Mouse (Mus musculus) neural tube, embryonic 14.5 days (tissue): ENCODE measurements at regions not wholly inside any gene's neighbourhood (a gene's known extent, or its start where the extent isn't known, plus 50 kb on each side); places are given as distances from the start of the nearest gene placed in this dataset.

ENCODE experiments used
- ATAC-seq: fragments of 200-750 bp; cut with Nextera tagmentation; 2 replicates; pipeline ENCODE4 v1.8.0; 2017; ENCODE audit warnings: low read depth, mild to moderate bottlenecking, moderate TSS enrichment, moderate library complexity
- H3K27ac ChIP-seq: fragments of 300-500 bp; sonication (generic); 2 replicates; pipeline ENCODE4 v1.5.1; 2014; ENCODE audit warnings: low read depth, mild to moderate bottlenecking, control low read depth, low read length, moderate library complexity, mixed read lengths
- H3K27me3 ChIP-seq: fragments of 300-500 bp; sonication (generic); 2 replicates; pipeline ENCODE4 v1.6.1; 2014; ENCODE audit warnings: low read length; ENCODE audit not compliant: control insufficient read depth, insufficient read depth
- H3K36me3 ChIP-seq: fragments of 300-500 bp; sonication (generic); 2 replicates; pipeline ENCODE4 v1.6.1; 2014; ENCODE audit warnings: low read length, mixed read lengths; ENCODE audit not compliant: control insufficient read depth, insufficient read depth
- H3K4me1 ChIP-seq: fragments of 300-500 bp; sonication (generic); 2 replicates; pipeline ENCODE4 v1.6.1; 2014; ENCODE audit warnings: low read length; ENCODE audit not compliant: control insufficient read depth, insufficient read depth
- H3K4me2 ChIP-seq: fragments of 300-500 bp; sonication (generic); 2 replicates; pipeline ENCODE4 v1.6.1; 2014; ENCODE audit warnings: mild to moderate bottlenecking, low read depth, low read length, control low read depth
- H3K4me3 ChIP-seq: fragments of 300-500 bp; sonication (generic); 2 replicates; pipeline ENCODE4 v1.5.1; 2014; ENCODE audit warnings: low read depth, low read length, control low read depth, mixed read lengths
- H3K9ac ChIP-seq: fragments of 300-500 bp; sonication (generic); replicated peaks from 2 replicates; pipeline ENCODE4 v1.6.1; 2014; ENCODE audit warnings: low read depth, mild to moderate bottlenecking, control low read depth, low read length, mixed read lengths
- H3K9me3 ChIP-seq: fragments of 300-500 bp; sonication (generic); 2 replicates; pipeline ENCODE4 v1.6.1; 2016; ENCODE audit warnings: low read length; ENCODE audit not compliant: control insufficient read depth
- WGBS: fragments of 180-500 bp; shearing (Covaris S2); extraction: QIAGEN DNeasy Blood & Tissue Kit; methylation state at CpG from one replicate; pipeline ENCODE4 v1.1.7; 2014; 5-methylcytosine and 5-hydroxymethylcytosine counted together

DNA sequence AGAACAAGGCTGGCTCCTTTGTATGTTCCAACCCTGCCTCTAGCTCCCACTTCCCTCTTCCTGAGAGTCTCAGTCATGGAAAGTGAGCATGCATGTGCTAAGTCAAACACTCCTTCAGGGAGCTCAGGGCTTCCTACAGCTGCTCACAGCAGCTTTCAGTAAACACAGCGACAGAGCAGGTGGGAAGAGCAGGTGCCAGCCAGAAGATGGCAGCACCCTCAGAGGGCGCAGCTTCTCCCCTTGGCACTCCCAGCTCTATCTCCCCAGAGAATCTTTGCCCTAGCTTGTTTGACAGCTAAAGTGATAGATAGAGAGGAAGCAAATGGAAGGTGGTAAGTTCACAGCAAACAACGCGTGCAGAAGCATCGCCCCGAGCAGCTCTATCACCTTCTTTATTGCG is 82.8 kb downstream of the Tex29 start:
- Histone ChIP-seq H3K9me3 (no peaks in the 10 kb centered on the region), H3K4me3 (no peak overlapping the region), H3K9ac (no peak overlapping the region), H3K4me2 (no peak overlapping the region), H3K27me3 (no peaks in the 10 kb centered on the region), H3K27ac (no peak overlapping the region), H3K4me1 (no peaks in the 10 kb centered on the region), H3K36me3 (no peaks in the 10 kb centered on the region)
- no peak for ATAC-seq
- WGBS, result 60% methylated on average over 7 of the region's 7 CpGs

DNA sequence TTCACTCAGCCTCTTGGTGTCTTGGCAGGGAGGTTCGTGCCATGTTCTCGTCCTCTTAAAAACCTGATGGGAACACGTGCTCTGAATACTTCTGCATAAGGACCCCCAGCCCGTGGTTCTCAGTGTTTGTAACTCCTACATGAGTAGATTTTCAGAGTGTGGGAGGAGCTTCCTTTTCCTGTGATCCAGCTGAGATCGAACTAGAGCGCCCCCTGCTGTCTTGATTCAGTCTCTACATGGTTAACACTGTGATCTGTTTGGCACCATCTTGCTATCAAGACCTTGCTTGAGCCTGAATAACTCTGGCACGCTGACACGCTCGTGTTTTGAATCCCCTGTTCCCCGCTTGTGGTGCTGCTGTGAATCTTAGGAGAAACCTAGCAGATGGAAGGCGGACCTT is 83.9 kb downstream of the Tex29 start:
- no peak overlapping the region for H3K4me2 ChIP-seq
- no peaks in the 10 kb centered on the region for H3K36me3 ChIP-seq
- H3K27ac ChIP-seq, result no peak overlapping the region
- WGBS, result 62% methylated on average over 11 of the region's 11 CpGs
- H3K27me3 ChIP-seq, result no peaks in the 10 kb centered on the region
- no peaks in the 10 kb centered on the region for H3K9me3 ChIP-seq
- ATAC-seq, result no peak
- no peak overlapping the region for H3K9ac ChIP-seq
- no peaks in the 10 kb centered on the region for H3K4me1 ChIP-seq
- no peak overlapping the region for H3K4me3 ChIP-seq

DNA sequence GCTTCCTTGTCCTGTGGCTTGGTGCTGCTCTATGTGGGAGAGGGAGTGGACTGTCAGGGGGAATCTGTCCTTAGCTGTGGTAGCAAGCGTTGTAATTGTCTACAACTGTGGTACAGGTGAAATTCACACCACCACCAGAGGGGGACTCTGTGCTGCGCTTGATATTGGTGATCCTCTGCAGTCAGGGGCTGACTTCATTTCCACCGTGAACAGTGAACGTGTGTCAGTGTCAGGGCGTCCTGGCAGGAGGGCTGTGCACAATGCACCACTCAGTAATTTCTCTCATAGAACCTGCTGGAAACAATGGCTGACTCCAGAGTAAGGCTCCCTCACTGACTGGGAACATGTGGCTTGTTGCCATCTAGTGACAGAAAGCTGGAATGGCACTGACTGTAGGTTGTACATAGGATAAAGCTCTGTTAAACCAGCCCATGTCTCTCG is 102.6 kb downstream of the Tex29 start:
- Histone ChIP-seq H3K9me3 (no peaks in the 10 kb centered on the region), H3K4me1 (no peaks in the 10 kb centered on the region), H3K27me3 (no peaks in the 10 kb centered on the region), H3K27ac (no peak overlapping the region), H3K36me3 (no peaks in the 10 kb centered on the region), H3K4me3 (no peak overlapping the region), H3K9ac (no peak overlapping the region), H3K4me2 (no peak overlapping the region)
- 16% methylated on average over 6 of the region's 6 CpGs for WGBS
- ATAC-seq, result peak; percentile 95

DNA sequence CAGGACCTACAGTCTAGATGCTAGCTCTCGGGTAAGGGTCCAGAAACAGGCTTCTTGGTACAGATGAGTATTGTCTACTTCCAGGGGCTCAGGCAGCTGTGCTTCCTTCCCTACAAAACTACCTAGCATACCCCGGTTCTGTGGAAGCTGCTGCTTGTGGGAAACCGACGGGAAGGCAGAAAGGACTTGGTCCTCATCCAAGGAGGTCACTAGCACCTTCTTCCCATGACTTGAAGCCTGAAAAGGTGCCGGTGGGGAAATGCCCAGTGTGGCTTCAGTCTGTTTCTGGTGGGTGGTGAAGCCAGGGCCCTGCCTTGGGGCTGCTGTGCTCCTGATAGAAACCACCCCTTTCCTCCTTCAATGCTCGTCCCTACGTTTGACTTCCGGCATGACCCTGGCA is 107.5 kb downstream of the Tex29 start:
- Histone ChIP-seq H3K36me3 (no peaks in the 10 kb centered on the region), H3K9ac (no peak overlapping the region), H3K4me3 (no peak overlapping the region), H3K27me3 (no peaks in the 10 kb centered on the region), H3K27ac (no peak overlapping the region), H3K4me1 (no peaks in the 10 kb centered on the region), H3K4me2 (no peak overlapping the region), H3K9me3 (no peaks in the 10 kb centered on the region)
- ATAC-seq, result no peak
- 90% methylated on average over 8 of the region's 8 CpGs for WGBS

DNA sequence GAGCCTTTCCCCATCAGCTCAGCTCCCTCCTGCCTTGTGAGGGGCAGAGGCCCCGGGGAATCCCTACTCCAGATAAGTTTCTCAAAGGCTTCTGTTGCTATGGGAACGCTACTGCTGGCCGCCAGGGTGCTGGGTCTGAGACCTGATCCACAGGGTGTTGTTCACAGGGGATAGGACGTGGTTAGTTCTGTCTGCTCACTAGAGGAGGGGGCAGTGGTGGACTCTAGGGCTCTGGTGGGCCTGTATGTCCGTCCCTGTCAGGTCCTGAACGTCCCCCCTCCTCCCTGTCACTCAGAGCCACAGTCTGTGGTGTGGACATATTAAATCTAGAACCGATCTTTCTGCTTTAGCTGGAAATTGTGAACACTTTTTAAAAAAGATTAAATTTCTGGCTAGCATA is 116.0 kb downstream of the Tex29 start:
- Histone ChIP-seq H3K4me2 (no peak overlapping the region), H3K9me3 (no peaks in the 10 kb centered on the region), H3K36me3 (no peaks in the 10 kb centered on the region), H3K9ac (no peak overlapping the region), H3K27ac (no peak overlapping the region), H3K4me3 (no peak overlapping the region), H3K4me1 (no peaks in the 10 kb centered on the region), H3K27me3 (0 out of 2 replicates have a peak, but pooled peaks cover 3% of the 10 kb centered on the region)
- no peak for ATAC-seq
- 24% methylated on average over 7 of the region's 7 CpGs for WGBS

DNA sequence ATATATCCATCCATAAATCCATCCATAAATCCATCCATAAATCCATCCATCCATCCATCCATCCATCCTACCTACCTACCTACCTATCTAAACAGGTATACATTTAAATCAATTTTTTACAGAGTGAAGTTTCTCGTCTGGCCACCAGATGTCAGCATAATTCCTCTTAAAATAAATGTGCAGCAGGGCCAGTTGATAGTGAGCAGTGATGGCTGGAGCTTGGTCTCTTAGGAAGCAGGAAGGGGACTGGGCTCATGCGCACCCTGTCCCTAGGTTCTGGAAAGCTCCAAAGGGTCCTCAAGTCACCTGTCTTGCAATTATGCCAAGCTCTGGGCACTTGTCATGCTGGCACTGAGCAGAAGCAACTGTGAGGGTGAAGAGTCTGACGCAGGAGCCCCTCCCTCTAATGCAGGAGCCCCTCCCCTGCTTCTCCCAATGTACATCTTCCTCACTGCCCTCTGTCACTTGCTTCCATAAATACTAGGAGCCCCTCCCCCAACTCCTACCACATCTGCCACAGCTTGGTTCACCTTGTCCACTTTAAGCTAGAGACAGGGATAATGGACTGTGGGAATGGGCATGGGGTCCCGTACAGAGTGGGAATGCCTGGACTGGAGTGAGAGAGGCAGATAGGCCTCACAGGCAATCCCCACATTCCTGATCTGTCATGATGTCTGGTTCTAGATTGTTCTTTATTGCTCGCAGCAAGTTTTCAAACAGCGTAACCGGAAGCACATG is 116.9 kb downstream of the Tex29 start:
- H3K9me3 ChIP-seq, result no peaks in the 10 kb centered on the region
- no peak overlapping the region for H3K9ac ChIP-seq
- WGBS, result 75% methylated on average over 7 of the region's 7 CpGs
- peak; percentile 38; the same call in 1 of the 2 replicates for ATAC-seq
- 0 out of 2 replicates have a peak, but pooled peaks cover 3% of the 10 kb centered on the region for H3K27me3 ChIP-seq
- H3K4me1 ChIP-seq, result no peaks in the 10 kb centered on the region
- H3K4me3 ChIP-seq, result no peak overlapping the region
- no peaks in the 10 kb centered on the region for H3K36me3 ChIP-seq
- H3K4me2 ChIP-seq, result no peak overlapping the region
- no peak overlapping the region for H3K27ac ChIP-seq

DNA sequence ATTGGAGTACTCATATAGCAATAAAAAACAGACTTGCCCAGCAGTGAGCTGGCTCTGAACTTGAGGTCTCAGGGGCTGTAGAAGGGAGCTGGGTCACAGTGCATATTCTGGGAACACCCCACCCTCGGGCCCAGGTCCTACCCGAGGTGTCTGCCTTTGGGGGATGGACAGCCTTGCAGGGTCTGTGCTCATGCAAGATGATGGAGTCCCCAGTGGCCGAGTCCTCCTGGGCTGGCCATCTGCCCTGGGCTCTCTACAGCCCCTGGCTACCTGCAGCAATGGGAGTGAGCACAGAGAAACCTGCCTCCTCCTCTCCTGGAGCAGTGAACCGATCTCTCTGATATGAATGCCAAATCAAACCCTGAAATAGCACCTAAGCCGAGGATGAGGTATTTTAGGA is 117.9 kb downstream of the Tex29 start:
- 81% methylated on average over 5 of the region's 5 CpGs for WGBS

DNA sequence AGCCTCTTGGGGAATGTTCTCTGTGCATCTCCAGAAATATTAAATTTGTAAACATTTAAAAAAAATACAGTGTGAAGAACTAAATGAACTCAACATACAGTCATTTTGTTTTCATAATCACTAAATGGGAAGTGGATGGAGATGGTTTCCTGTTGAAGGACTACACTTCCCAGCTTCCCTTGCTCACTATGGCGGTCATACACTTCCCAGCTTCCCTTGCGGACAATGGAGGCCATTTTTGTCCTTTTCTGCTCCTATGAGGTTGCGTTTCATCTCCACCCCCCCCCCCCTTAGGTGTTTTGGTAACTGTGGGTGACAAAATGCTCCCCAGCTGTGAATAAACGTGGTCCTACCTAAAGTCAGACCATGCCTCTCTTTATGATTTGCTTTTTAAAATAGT is 119.2 kb downstream of the Tex29 start:
- H3K4me3 ChIP-seq, result no peak overlapping the region
- 70% methylated on average over 4 of the region's 4 CpGs for WGBS
- H3K27ac ChIP-seq, result no peak overlapping the region
- no peak overlapping the region for H3K9ac ChIP-seq
- H3K4me1 ChIP-seq, result no peaks in the 10 kb centered on the region
- no peaks in the 10 kb centered on the region for H3K9me3 ChIP-seq
- no peak overlapping the region for H3K4me2 ChIP-seq
- no peak for ATAC-seq
- H3K36me3 ChIP-seq, result no peaks in the 10 kb centered on the region
- 0 out of 2 replicates have a peak, but pooled peaks cover 3% of the 10 kb centered on the region for H3K27me3 ChIP-seq

More for the DNA sequence above, 117.9 kb downstream of the Tex29 start:
- Histone ChIP-seq H3K9ac (no peak overlapping the region), H3K9me3 (no peaks in the 10 kb centered on the region), H3K27ac (no peak overlapping the region), H3K36me3 (no peaks in the 10 kb centered on the region), H3K4me2 (no peak overlapping the region), H3K27me3 (0 out of 2 replicates have a peak, but pooled peaks cover 3% of the 10 kb centered on the region), H3K4me1 (no peaks in the 10 kb centered on the region), H3K4me3 (no peak overlapping the region)
- ATAC-seq, result no peak

DNA sequence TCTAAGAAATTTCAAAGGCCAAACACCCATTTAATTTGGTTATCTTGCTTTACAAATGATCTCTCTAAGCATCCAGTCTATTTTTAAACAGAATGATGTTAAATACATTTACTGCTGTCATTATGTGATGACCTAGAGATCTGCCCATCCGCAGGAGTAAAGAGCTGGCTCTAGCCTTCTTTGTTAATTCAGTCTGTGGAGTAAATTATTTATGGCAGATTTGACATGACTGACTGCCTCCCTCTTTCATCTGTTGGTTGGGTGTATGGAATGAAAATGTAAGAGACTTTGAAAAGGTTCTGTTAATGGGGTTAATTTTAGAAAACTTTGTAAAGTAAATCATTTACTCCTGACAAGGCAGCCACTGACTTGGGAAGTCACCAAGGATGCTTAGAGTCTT is 123.3 kb downstream of the Tex29 start:
- Histone ChIP-seq H3K9me3 (no peaks in the 10 kb centered on the region), H3K27ac (no peak overlapping the region), H3K4me1 (no peaks in the 10 kb centered on the region), H3K4me2 (no peak overlapping the region), H3K36me3 (no peaks in the 10 kb centered on the region), H3K9ac (no peak overlapping the region), H3K27me3 (no peaks in the 10 kb centered on the region), H3K4me3 (no peak overlapping the region)
- ATAC-seq, result no peak
- WGBS, result 27% methylated on average over 1 of the region's 1 CpGs
